Mouse (Mus musculus): ENCODE results near the gene Trim10. TPM values are rescaled to one million over a fixed set of nuclear protein-coding genes. Genes with fewer than 3 reads are reported as not detected.
"Not testable (repeated sequence)": the region's sequence is repeated elsewhere in the genome, so short reads cannot be mapped to it uniquely, and the experiment has no call there.

Gene Trim10
- 6.2 and 7.3 TPM in 2 replicates for polyA plus RNA-seq (2016; fragmentation: Nextera tagmentation; extraction: Ambion mirVana)

- no peak for ATAC-seq (ENCODE audit: low FRiP score, low read depth)
- H3K9ac ChIP-seq (replicated peaks), result no peak within 1 kb of the TSS
- no peaks in the 10 kb centered on the region for H3K9me3 ChIP-seq
- no peaks in the 10 kb centered on the region for H3K36me3 ChIP-seq
- WGBS, result 84% methylated on average over 4 of the region's 4 CpGs
- peaks cover 16% of the 10 kb centered on the region for H3K27me3 ChIP-seq
- no peak within 1 kb of the TSS for H3K27ac ChIP-seq (replicated peaks)
- H3K4me3 ChIP-seq, result no peak within 1 kb of the TSS
- peaks cover 2% of the 10 kb centered on the region; the same call in 1 of the 2 replicates for H3K4me1 ChIP-seq
- no peak within 1 kb of the TSS for H3K4me2 ChIP-seq (replicated peaks)
Measured at GRCm38 (mm10) chr17:36869284-36869954, at the start of gene Trim10. TSS of gene Trim10 (plus strand) at chr17:36869574.

GRCm38 (mm10) chr17:36824005-36824404, 45.4 kb upstream of the Trim10 start:
- 0 out of 2 replicates have a peak, but pooled peaks cover 3% of the 10 kb centered on the region for H3K27me3 ChIP-seq
- no peak overlapping the region for H3K4me2 ChIP-seq (replicated peaks)
- ATAC-seq (ENCODE audit: low FRiP score, low read depth), result no peak
- no peaks in the 10 kb centered on the region for H3K9me3 ChIP-seq
- H3K27ac ChIP-seq (replicated peaks), result no peak overlapping the region
- H3K9ac ChIP-seq (replicated peaks), result no peak overlapping the region
- no peak overlapping the region for H3K4me3 ChIP-seq
- H3K36me3 ChIP-seq, result no peaks in the 10 kb centered on the region
- no peaks in the 10 kb centered on the region for H3K4me1 ChIP-seq

- Histone ChIP-seq H3K27me3 (0 out of 2 replicates have a peak, but pooled peaks cover 3% of the 10 kb centered on the region), H3K9ac (replicated peaks) (no peak overlapping the region), H3K4me1 (no peaks in the 10 kb centered on the region), H3K4me2 (replicated peaks) (no peak overlapping the region), H3K27ac (replicated peaks) (no peak overlapping the region), H3K9me3 (no peaks in the 10 kb centered on the region), H3K36me3 (no peaks in the 10 kb centered on the region), H3K4me3 (no peak overlapping the region)
- no peak for ATAC-seq (ENCODE audit: low FRiP score, low read depth)
- WGBS, result 25% methylated on average over 4 of the region's 4 CpGs
Measured at GRCm38 (mm10) chr17:36825525-36825924, 43.8 kb upstream of the Trim10 start.

GRCm38 (mm10) chr17:36826002-36826401, 43.4 kb upstream of the Trim10 start:
- H3K36me3 ChIP-seq; H3K27me3 ChIP-seq; H3K4me1 ChIP-seq; H3K4me3 ChIP-seq; H3K4me2 ChIP-seq (replicated peaks); H3K9ac ChIP-seq (replicated peaks); H3K9me3 ChIP-seq; H3K27ac ChIP-seq (replicated peaks): not testable (repeated sequence)
- 16% methylated on average over 5 of the region's 5 CpGs for WGBS
- ATAC-seq (ENCODE audit: low FRiP score, low read depth), result peak; percentile 19; the same call in 1 of the 2 replicates

GRCm38 (mm10) chr17:36828488-36828887, 40.9 kb upstream of the Trim10 start:
- no peaks in the 10 kb centered on the region for H3K36me3 ChIP-seq
- 0 out of 2 replicates have a peak, but pooled peaks cover 3% of the 10 kb centered on the region for H3K27me3 ChIP-seq
- WGBS, result 84% methylated on average over 2 of the region's 2 CpGs
- no peak overlapping the region for H3K27ac ChIP-seq (replicated peaks)
- H3K4me1 ChIP-seq, result no peaks in the 10 kb centered on the region
- no peak for ATAC-seq (ENCODE audit: low FRiP score, low read depth)
- no peaks in the 10 kb centered on the region for H3K9me3 ChIP-seq
- H3K4me2 ChIP-seq (replicated peaks), result no peak overlapping the region
- no peak overlapping the region for H3K4me3 ChIP-seq
- H3K9ac ChIP-seq (replicated peaks), result no peak overlapping the region

- Histone ChIP-seq H3K27ac (replicated peaks) (no peak overlapping the region), H3K27me3 (0 out of 2 replicates have a peak, but pooled peaks cover 3% of the 10 kb centered on the region), H3K9me3 (no peaks in the 10 kb centered on the region), H3K36me3 (no peaks in the 10 kb centered on the region), H3K4me3 (no peak overlapping the region), H3K9ac (replicated peaks) (no peak overlapping the region), H3K4me1 (no peaks in the 10 kb centered on the region), H3K4me2 (replicated peaks) (no peak overlapping the region)
- no peak for ATAC-seq (ENCODE audit: low FRiP score, low read depth)
- 71% methylated on average over 3 of the region's 3 CpGs for WGBS
Measured at GRCm38 (mm10) chr17:36830470-36830869, 38.9 kb upstream of the Trim10 start.

- H3K4me2 ChIP-seq (replicated peaks), result no peak overlapping the region
- no peaks in the 10 kb centered on the region for H3K27me3 ChIP-seq
- no peak overlapping the region for H3K27ac ChIP-seq (replicated peaks)
- no peaks in the 10 kb centered on the region for H3K36me3 ChIP-seq
- 59% methylated on average over 4 of the region's 4 CpGs for WGBS
- peaks cover 10% of the 10 kb centered on the region for H3K4me1 ChIP-seq
- no peak overlapping the region for H3K9ac ChIP-seq (replicated peaks)
- H3K9me3 ChIP-seq, result no peaks in the 10 kb centered on the region
- H3K4me3 ChIP-seq, result no peak overlapping the region
- no peak for ATAC-seq (ENCODE audit: low FRiP score, low read depth)
Measured at GRCm38 (mm10) chr17:36832694-36833093, 36.7 kb upstream of the Trim10 start.

GRCm38 (mm10) chr17:36835591-36836426, 33.6 kb upstream of the Trim10 start:
- no peaks in the 10 kb centered on the region for H3K9me3 ChIP-seq
- no peak for ATAC-seq (ENCODE audit: low FRiP score, low read depth)
- peaks cover 21% of the 10 kb centered on the region for H3K4me1 ChIP-seq
- H3K9ac ChIP-seq (replicated peaks), result no peak overlapping the region
- no peaks in the 10 kb centered on the region for H3K36me3 ChIP-seq
- peak overlapping the region; percentile 78; the same call in 1 of the 2 replicates for H3K4me3 ChIP-seq
- peak overlapping the region; percentile 68; the same call in 1 of the 2 replicates for H3K4me2 ChIP-seq (replicated peaks)
- 37% methylated on average over 12 of the region's 12 CpGs for WGBS
- H3K27ac ChIP-seq (replicated peaks), result no peak overlapping the region
- H3K27me3 ChIP-seq, result no peaks in the 10 kb centered on the region

- Histone ChIP-seq H3K9me3 (no peaks in the 10 kb centered on the region), H3K4me3 (peak overlapping the region; percentile 78), H3K27ac (replicated peaks) (peak overlapping the region; percentile 91), H3K9ac (replicated peaks) (no peak overlapping the region), H3K4me1 (peaks cover 21% of the 10 kb centered on the region), H3K4me2 (replicated peaks) (peak overlapping the region; percentile 68), H3K36me3 (no peaks in the 10 kb centered on the region), H3K27me3 (no peaks in the 10 kb centered on the region)
- peak; percentile 27 for ATAC-seq (ENCODE audit: low FRiP score, low read depth)
- WGBS, result 14% methylated on average over 3 of the region's 3 CpGs
Measured at GRCm38 (mm10) chr17:36836427-36836812, 33.0 kb upstream of the Trim10 start.

GRCm38 (mm10) chr17:36836874-36837647, 32.3 kb upstream of the Trim10 start, which contains the start of gene Trim26:
TSS of gene Trim26 (plus strand) at chr17:36837134.
- Histone ChIP-seq H3K9me3 (no peaks in the 10 kb centered on the region), H3K4me3 (peak within 1 kb of the TSS; percentile 78), H3K9ac (replicated peaks) (peak within 1 kb of the TSS; percentile 82), H3K4me1 (peaks cover 21% of the 10 kb centered on the region), H3K4me2 (replicated peaks) (peak within 1 kb of the TSS; percentile 68), H3K36me3 (no peaks in the 10 kb centered on the region), H3K27ac (replicated peaks) (peak within 1 kb of the TSS; percentile 91), H3K27me3 (no peaks in the 10 kb centered on the region)
- under 1% methylated on average over 44 of the region's 58 CpGs for WGBS
- ATAC-seq (ENCODE audit: low FRiP score, low read depth), result peak; percentile 99

GRCm38 (mm10) chr17:36839001-36839400, 30.4 kb upstream of the Trim10 start:
- Histone ChIP-seq H3K4me3 (no peak overlapping the region), H3K36me3 (no peaks in the 10 kb centered on the region), H3K27ac (replicated peaks) (no peak overlapping the region), H3K9me3 (no peaks in the 10 kb centered on the region), H3K4me2 (replicated peaks) (no peak overlapping the region), H3K27me3 (no peaks in the 10 kb centered on the region), H3K4me1 (peaks cover 21% of the 10 kb centered on the region), H3K9ac (replicated peaks) (no peak overlapping the region)
- WGBS, result 86% methylated on average over 5 of the region's 5 CpGs
- no peak for ATAC-seq (ENCODE audit: low FRiP score, low read depth)
